Mouse (Mus musculus) liver, adult 2 months (tissue): ENCODE results near the gene Abtb1. TPM values are rescaled to one million over a fixed set of nuclear protein-coding genes. Genes with fewer than 3 reads are reported as not detected.

Experiments used
- DNase-seq: peaks from one replicate; pipeline ENCODE4 v3.0.0-alpha.2; 2011; ENCODE audit warnings: low read depth, low spot score; ENCODE audit errors: extremely low read depth
- H3K27ac ChIP-seq: fragments of 200-500 bp; replicated peaks from 2 replicates; pipeline ENCODE4 v1.5.1; 2012; ENCODE audit warnings: low read depth, mild to moderate bottlenecking, control low read depth, inconsistent platforms, low read length; ENCODE audit not compliant: insufficient read depth
- H3K27me3 ChIP-seq: fragments of 200-500 bp; 2 replicates; pipeline ENCODE4 v1.6.1; 2012; ENCODE audit warnings: mild to moderate bottlenecking, moderate library complexity, low read length, inconsistent platforms; ENCODE audit not compliant: control insufficient read depth, insufficient read depth
- H3K36me3 ChIP-seq: fragments of 200-500 bp; 2 replicates; pipeline ENCODE4 v1.6.1; 2012; ENCODE audit warnings: low read length, inconsistent platforms; ENCODE audit not compliant: control insufficient read depth, insufficient read depth
- H3K4me1 ChIP-seq: fragments of 200-500 bp; 2 replicates; pipeline ENCODE4 v1.6.1; 2011; ENCODE audit warnings: low read length; ENCODE audit not compliant: control insufficient read depth, insufficient read depth
- H3K4me3 ChIP-seq: fragments of 200-500 bp; 2 replicates; pipeline ENCODE4 v1.5.1; 2011; ENCODE audit warnings: low read depth, mild to moderate bottlenecking, control low read depth, low read length, moderate library complexity; ENCODE audit not compliant: insufficient read depth
- H3K79me2 ChIP-seq: fragments of 200-500 bp; 2 replicates; pipeline ENCODE4 v1.6.1; 2012; ENCODE audit warnings: inconsistent platforms, mild to moderate bottlenecking, low read length, moderate library complexity; ENCODE audit not compliant: control insufficient read depth, insufficient read depth
- H3K9ac ChIP-seq: fragments of 200-500 bp; 2 replicates; pipeline ENCODE4 v1.6.1; 2012; ENCODE audit warnings: low read depth, mild to moderate bottlenecking, control low read depth, inconsistent platforms, low read length
- CTCF ChIP-seq: fragments of 200-500 bp; IDR thresholded peaks from 2 replicates; pipeline ENCODE4 v1.5.1; 2011; ENCODE audit warnings: low read depth, low read length, control low read depth
- POLR2A ChIP-seq: fragments of 200-500 bp; IDR thresholded peaks from 2 replicates; pipeline ENCODE4 v1.6.1; 2011; ENCODE audit warnings: low read length, control low read depth; ENCODE audit not compliant: insufficient read depth; ENCODE audit errors: extremely low read depth
- WGBS: fragments of 180-500 bp; shearing (Covaris S2); methylation state at CpG from one replicate; pipeline ENCODE4 v1.1.7; 2018; 5-methylcytosine and 5-hydroxymethylcytosine counted together
- polyA plus RNA-seq: library from polyadenylated mRNA; depleted of rRNA; stranded (reverse); fragments of >200 nt; gene quantifications from 2 replicates; pipeline ENCODE4 v1.2.3, GENCODE M21; 2012
- total RNA-seq: library from RNA; depleted of rRNA; stranded (reverse); fragments of >200 nt; gene quantifications from 2 replicates; pipeline ENCODE4 v1.2.3, GENCODE M21; 2014

The Abtb1 gene
- total and polyA plus RNA-seq, 2 experiments: 28.2 to 60.0 TPM

DNA sequence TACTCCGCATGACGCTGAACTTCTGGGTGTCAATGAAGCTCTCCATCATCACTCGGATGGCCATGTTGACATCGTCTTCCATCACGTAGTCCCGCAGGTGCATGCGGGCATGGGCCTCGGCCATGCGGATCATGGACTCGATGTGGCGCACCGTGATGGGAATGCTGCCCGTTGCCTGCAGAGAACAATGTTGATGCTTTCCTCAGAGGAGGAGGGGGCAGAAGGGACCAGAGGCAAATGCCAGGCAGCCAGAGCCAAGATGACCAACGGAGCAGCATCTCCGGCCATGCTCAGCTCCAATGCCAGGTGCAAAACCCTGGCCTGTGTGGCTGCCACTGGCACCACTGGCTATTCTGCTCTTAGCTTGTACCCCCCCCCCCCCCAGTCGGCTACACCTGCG lies 42.9 kb upstream of the Abtb1 start:
- H3K36me3 ChIP-seq: no peaks in the 10 kb centered on the region
- WGBS: 98% methylated on average over 17 of the region's 17 CpGs
- no peak for DNase-seq

DNA sequence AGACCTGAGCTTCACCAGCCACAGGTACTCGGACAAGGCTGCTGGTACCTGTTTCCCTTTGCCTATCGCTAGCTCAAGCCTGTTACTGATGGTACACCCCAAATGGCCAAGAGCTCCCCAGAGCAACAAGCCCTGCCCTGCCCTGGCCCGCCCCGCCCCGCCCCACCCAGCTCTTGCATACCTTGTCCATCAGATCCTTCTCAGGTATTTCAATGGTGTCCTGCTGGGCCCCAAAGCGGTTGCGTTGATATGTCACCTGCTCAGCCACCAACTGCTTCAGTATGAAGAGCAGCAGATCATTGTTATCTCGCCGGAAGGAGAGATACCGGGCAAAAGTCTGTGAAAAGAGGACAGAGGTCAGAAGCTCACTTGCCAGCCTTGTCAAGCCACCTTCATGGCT lies 42.4 kb upstream of the Abtb1 start:
- Histone ChIP-seq H3K4me1 (peaks cover 1% of the 10 kb centered on the region; the same call in 1 of the 2 replicates), H3K27ac (no peak overlapping the region), H3K4me3 (no peak overlapping the region), H3K36me3 (no peaks in the 10 kb centered on the region), H3K79me2 (no peaks in the 10 kb centered on the region), H3K9ac (no peak overlapping the region), H3K27me3 (no peaks in the 10 kb centered on the region)
- TF ChIP-seq POLR2A (no peak), CTCF (no peak)
- 94% methylated on average over 10 of the region's 10 CpGs for WGBS
- no peak for DNase-seq

More for the DNA sequence above, 42.9 kb upstream of the Abtb1 start:
- no peaks in the 10 kb centered on the region for H3K27me3 ChIP-seq
- H3K27ac ChIP-seq: no peak overlapping the region
- H3K79me2 ChIP-seq: no peaks in the 10 kb centered on the region
- no peak for TF ChIP-seq CTCF
- TF ChIP-seq POLR2A: no peak
- H3K4me3 ChIP-seq: no peak overlapping the region
- peaks cover 5% of the 10 kb centered on the region; the same call in 1 of the 2 replicates for H3K4me1 ChIP-seq
- no peak overlapping the region for H3K9ac ChIP-seq

DNA sequence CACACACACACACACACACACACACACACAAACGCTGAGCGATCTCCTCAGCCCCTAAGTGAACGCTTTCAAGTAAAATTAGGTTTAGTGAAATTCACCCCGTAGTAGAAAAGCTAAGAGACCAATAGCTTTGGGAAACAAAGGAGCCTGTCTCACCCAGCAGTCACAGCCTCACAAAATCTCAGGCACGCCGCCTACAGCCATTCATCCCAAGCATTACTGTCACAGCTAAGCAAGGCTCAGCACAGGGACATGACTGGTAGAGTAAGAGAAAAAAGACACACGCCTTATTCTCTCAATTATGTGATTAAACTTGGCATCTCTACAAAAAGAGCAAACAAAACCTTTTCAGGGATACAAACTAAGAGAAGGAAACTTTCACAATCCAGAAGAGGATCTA lies 39.5 kb upstream of the Abtb1 start:
- TF ChIP-seq POLR2A: no peak
- no peak for TF ChIP-seq CTCF
- 78% methylated on average over 7 of the region's 7 CpGs for WGBS

DNA sequence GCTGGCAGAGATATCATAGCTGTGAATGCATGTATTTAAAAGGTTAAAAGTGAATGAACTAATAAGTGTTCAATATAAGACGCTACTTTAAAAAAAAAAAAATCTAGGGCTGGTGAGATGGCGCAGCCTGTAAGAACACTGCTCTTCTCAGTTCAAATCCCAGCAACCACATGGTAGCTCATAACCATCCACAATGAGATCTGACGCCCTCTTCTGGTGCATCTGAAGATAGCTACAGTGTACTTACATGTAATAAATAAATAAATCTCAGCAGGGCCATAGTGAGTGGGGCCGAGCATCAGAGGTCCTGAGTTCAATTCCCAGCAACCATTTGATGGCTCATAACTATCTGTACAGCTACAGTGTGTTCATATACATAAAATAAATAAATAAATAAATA lies 37.7 kb upstream of the Abtb1 start:
- H3K27ac ChIP-seq: no peak overlapping the region
- peaks cover 7% of the 10 kb centered on the region for H3K27me3 ChIP-seq
- H3K79me2 ChIP-seq: no peaks in the 10 kb centered on the region
- peaks cover under 1% of the 10 kb centered on the region; the same call in 1 of the 2 replicates for H3K4me1 ChIP-seq
- H3K9ac ChIP-seq: no peak overlapping the region
- no peaks in the 10 kb centered on the region for H3K36me3 ChIP-seq
- 79% methylated on average over 4 of the region's 4 CpGs for WGBS
- DNase-seq: no peak
- no peak overlapping the region for H3K4me3 ChIP-seq
- TF ChIP-seq CTCF (no peak), POLR2A (no peak)

More for the DNA sequence above, 39.5 kb upstream of the Abtb1 start:
- no peak overlapping the region for H3K4me3 ChIP-seq
- no peaks in the 10 kb centered on the region for H3K4me1 ChIP-seq
- no peaks in the 10 kb centered on the region for H3K36me3 ChIP-seq
- H3K79me2 ChIP-seq: no peaks in the 10 kb centered on the region
- H3K27me3 ChIP-seq: no peaks in the 10 kb centered on the region
- peak; percentile 24 for DNase-seq
- H3K27ac ChIP-seq: no peak overlapping the region
- no peak overlapping the region for H3K9ac ChIP-seq

DNA sequence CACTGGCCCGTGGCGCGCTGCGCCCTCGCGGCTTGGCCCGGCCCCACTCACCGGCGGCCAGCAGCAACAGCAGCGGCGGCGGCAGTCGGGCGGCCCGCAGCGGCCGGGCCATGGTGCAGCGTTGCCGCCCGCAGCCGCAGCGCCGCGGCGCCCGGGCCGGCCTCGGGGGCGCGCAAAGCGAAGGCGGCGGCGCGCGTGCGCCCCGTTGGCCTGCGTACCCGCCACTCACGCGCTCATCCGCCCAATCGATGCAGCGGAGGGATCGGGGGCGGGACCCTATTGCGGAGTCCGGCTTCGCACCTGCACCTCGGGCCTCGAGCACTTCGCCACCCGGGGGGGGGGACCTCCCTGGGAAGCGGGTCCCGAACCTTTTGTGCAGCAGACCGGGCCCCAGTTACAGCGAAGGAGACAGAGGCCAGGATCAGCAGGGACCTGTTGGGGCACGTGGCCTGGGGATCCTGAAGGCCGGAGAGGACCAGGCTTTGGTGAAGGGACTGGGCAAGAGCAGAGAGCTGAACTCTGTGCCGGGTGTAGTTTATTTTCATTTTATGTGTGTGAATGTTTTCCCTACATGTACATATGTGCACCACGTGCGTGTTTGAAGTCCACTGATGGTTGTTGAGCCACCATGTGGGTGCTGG lies 33.2 kb upstream of the Abtb1 start, which contains the start of gene Podxl2:
Podxl2 (minus strand) TSS at position 177 of the 641 bp plus-strand sequence.
- Histone ChIP-seq H3K79me2 (no peaks in the 10 kb centered on the region), H3K4me1 (peaks cover 3% of the 10 kb centered on the region; the same call in 1 of the 2 replicates), H3K9ac (peak within 1 kb of the TSS; percentile 41; the same call in 1 of the 2 replicates), H3K27ac (no peak within 1 kb of the TSS), H3K4me3 (peak within 1 kb of the TSS; percentile 40), H3K36me3 (no peaks in the 10 kb centered on the region), H3K27me3 (peaks cover 14% of the 10 kb centered on the region)
- TF ChIP-seq POLR2A (no peak), CTCF (no peak)
- WGBS: 9% methylated on average over 63 of the region's 63 CpGs
- DNase-seq: no peak
